Mouse (Mus musculus) retina, postnatal 7 days (tissue): Measurements from ENCODE around the gene Tmem178b.
A peak's percentile ranks its signal among the peaks of the same experiment; 100 is the strongest.

ENCODE experiments used
- DNase-seq: peaks from one replicate; pipeline ENCODE4 v3.0.0-alpha.2; 2012; ENCODE audit warnings: low read depth, low spot score

Tmem178b gene

DNA sequence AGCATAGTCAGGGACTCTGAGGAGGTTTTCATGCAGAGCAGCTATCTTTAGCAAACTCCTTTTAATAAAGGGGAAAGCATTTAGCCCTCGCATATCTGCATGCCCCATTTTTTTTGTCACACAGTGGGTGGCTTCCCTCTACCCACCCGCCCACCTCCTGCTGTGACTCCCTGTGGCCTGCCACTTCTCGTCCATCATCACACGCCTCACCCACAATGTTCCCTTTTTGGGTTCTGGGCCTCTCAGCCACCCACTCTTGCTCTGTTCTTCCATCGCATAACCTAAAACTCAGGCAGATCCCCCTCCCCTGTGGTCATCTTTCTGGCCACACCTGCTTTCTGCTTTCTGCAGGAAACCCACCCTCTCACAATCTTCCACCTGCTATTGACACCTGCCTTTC, 288.3 kb downstream of the Tmem178b start:
- DNase-seq = no peak

- no peak for DNase-seq
Measured at GRCm38 (mm10) chr6:40173559-40173958, 300.5 kb downstream of the Tmem178b start.

GRCm38 (mm10) chr6:40177870-40178269, 304.8 kb downstream of the Tmem178b start:
- no peak for DNase-seq

DNA sequence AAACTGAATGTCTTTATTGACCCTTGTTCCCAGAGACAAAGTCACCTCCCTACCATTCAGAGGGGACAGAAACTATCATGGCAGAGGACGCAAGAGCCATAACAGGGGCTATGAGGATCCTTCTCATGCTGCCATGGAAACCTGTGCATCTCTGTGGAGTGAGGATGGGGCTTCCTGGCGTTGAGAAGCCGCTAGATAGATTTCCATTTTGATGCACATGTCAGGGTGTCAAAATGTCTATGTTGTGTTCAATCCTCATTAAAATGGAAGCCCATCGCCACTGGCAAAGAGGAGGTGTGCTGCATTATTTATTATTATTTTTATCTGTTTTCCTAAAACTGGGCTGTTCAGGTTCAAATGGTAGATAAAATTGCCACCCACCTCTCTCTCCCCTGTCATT, 307.5 kb downstream of the Tmem178b start:
- DNase-seq = no peak

GRCm38 (mm10) chr6:40200661-40201060, 327.6 kb downstream of the Tmem178b start:
- DNase-seq = no peak

GRCm38 (mm10) chr6:40202602-40203001, 329.5 kb downstream of the Tmem178b start:
- DNase-seq = no peak

GRCm38 (mm10) chr6:40205380-40205779, 332.3 kb downstream of the Tmem178b start:
- DNase-seq = no peak

DNA sequence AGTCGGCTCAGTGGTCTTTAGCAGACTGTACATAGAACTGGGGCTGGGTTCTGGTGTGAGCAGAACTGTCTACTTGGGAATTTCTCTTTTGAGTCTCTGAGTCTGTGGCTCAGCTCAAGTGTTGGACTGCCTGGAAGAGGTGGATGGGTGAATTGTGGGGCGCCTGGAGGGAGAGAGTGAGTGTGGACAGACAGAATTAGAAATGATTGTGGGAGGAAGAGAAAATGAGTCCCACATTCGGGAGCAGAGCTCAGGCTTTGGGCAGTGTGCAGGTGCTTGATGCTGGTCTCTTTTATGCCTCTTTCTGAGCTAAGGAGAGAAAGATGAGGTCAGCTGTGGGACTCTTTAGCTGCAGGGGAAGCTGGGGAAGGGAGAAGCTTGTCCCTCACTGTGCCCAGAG, 334.9 kb downstream of the Tmem178b start:
- no peak for DNase-seq

- DNase-seq = no peak
Measured at GRCm38 (mm10) chr6:40209172-40209571, 336.1 kb downstream of the Tmem178b start.

DNA sequence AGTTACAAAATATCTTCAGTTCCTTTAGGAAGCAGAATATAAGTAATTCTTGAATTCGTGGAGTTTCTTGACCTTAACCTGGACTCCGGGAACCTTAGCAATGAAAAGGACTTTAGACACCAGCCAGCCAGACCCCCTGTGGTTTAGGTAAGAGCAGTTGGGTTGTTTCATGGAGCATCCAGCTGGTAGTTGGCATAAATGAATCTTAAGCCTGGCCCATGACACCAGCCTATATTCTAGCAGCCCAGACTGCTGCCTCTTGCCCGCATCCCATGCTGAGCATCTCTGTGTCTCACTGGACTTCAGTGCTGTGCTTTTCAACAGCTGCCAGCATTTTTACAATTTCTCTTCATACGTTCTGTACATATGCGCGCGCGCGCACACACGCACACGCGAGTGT, 344.1 kb downstream of the Tmem178b start:
- DNase-seq = no peak

- no peak for DNase-seq
Measured at GRCm38 (mm10) chr6:40217651-40218050, 344.6 kb downstream of the Tmem178b start.

DNA sequence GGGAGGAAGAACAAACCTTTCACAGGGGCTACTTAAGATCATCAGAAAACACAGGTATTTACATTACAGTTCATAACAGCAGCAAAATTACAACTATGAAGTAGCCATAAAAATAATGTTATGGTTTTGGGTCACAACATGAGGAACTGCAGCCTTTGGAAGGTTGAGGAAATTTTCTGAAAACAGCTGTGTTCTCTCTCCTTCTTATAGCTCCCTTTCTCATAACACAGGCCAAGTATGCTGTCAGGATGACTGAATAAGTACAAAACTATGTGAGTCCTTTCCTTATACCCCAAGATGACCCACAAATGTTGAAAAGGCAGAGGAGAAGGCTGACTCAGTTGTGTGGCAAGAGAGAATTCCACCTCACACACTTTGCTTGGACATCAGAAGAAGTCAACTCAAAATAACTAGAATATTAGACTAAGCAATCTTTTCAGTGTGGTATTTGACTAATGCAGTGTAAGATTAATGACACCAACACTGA, 347.6 kb downstream of the Tmem178b start:
- no peak for DNase-seq

DNA sequence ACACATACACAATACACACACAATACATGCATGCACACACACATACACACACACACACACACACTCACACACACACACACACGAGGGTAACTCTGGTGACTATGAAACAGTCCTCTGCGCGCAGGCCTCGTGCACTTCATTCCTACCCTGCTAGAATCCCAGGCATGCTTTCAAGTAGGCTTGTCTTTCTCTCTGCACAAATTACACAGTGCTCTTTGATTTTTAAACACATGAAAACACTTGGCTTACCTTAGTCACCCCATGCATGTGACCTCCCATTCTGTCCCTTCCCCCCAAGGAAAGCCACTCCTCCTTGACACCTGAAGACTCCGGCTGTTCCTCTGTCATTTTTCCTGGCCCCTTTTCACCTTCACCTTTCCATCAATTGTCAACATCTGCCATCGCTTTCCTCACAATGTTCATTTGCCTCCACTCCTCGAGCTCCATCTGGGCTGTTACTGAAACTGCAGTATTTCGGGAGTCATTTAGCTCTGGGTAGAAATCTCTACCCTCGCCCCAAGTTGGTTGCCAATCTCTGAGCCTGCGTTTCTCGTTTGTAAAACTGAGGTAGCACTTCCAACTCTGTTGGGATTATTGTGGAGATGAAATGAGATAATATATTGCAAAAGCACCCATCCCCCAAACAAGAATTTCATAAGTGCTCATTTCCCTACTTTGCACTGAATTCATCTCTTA, 352.7 kb downstream of the Tmem178b start:
- DNase-seq = no peak

- no peak for DNase-seq
Measured at GRCm38 (mm10) chr6:40228981-40229380, 355.9 kb downstream of the Tmem178b start.

GRCm38 (mm10) chr6:40229985-40230384, 356.9 kb downstream of the Tmem178b start:
- no peak for DNase-seq

GRCm38 (mm10) chr6:40234066-40234465, 361.0 kb downstream of the Tmem178b start:
- no peak for DNase-seq

DNA sequence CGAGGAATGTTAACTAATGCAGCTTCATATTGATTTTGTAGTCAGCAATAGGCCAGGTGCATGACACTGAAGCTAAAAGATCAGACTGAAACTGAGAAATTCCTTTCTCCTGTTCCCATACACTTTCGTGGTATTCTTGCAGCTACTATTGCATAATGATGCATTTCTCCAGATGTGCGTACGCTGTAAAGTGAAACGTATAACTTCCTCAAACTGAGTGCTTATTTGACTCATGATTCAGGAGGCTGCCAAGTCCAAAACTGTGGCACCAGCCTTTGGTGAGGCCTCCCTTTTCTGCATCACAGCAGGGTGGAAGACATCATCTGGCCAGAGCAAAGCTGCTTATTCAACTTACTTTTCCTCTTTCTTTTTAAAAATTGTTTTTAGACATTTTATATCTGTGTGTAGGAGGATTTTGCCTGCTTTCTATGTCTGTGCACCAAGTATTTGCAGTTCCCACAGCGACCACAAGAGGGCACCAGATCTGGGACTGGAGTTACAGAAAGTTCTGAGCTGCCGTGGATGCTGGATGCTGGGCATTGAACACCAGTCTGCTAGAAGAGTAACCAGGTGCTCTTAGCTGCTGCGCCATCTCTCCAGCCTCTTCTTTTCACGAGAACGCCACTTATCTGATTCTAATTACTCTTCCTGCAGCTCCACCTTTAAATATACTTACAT, 362.9 kb downstream of the Tmem178b start:
- peak; percentile 56 for DNase-seq

- DNase-seq = peak; percentile 28
Measured at GRCm38 (mm10) chr6:40236841-40237765, 364.0 kb downstream of the Tmem178b start.

- no peak for DNase-seq
Measured at GRCm38 (mm10) chr6:40238857-40239256, 365.8 kb downstream of the Tmem178b start.

DNA sequence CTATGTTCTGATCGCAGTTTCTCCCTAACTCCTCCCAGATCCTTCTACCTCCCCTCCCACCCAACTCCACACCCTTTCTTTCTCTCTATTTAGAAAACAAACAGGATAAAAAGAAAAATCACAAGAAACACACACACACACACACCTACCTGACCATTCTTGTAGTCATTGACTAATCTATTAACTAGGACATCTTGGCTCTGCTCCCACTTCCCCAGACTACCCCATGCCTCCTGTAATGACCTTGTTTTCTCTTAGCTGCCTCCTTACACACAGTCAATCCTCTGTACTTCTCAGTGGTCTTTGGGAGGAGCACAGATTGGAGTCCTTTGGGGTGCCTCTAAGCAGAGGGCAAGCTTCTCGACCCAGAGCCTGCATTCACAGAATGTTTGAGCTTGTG, 367.6 kb downstream of the Tmem178b start:
- no peak for DNase-seq

- no peak for DNase-seq
Measured at GRCm38 (mm10) chr6:40247398-40247946, 374.4 kb downstream of the Tmem178b start.

DNA sequence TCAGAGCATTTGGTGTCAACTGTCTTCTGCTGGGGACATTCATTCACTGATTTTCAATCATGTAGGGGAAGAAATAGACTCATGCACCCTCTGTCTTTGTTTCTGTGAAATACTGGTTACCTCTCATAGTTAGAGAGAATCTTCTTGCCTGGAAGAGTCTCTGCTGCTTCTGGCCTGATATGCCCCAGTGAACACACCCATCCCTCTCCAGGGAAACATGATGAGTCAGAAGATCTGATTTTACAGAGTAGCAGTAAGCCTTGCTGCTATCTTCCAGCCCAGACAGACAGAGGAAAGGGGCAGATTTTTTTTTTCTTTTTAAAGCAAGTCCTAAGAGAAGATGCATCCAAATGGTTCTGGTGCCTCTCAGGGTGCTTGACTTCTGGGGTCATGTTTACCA, 376.9 kb downstream of the Tmem178b start:
- no peak for DNase-seq
